Mouse (Mus musculus): Measurements from ENCODE around the gene Mfsd13b.
A peak's percentile ranks its signal among the peaks of the same experiment; 100 is the strongest.
"Not testable (repeated sequence)": the region's sequence is repeated elsewhere in the genome, so short reads cannot be mapped to it uniquely, and the experiment has no call there.

Gene Mfsd13b

GRCm38 (mm10) chr7:120991191-120991590, 8.9 kb downstream of the Mfsd13b start:
- no peak for DNase-seq (ENCODE audit: low spot score)

GRCm38 (mm10) chr7:120999021-120999530, 16.8 kb downstream of the Mfsd13b start:
- DNase-seq (ENCODE audit: low spot score) = no peak

DNA sequence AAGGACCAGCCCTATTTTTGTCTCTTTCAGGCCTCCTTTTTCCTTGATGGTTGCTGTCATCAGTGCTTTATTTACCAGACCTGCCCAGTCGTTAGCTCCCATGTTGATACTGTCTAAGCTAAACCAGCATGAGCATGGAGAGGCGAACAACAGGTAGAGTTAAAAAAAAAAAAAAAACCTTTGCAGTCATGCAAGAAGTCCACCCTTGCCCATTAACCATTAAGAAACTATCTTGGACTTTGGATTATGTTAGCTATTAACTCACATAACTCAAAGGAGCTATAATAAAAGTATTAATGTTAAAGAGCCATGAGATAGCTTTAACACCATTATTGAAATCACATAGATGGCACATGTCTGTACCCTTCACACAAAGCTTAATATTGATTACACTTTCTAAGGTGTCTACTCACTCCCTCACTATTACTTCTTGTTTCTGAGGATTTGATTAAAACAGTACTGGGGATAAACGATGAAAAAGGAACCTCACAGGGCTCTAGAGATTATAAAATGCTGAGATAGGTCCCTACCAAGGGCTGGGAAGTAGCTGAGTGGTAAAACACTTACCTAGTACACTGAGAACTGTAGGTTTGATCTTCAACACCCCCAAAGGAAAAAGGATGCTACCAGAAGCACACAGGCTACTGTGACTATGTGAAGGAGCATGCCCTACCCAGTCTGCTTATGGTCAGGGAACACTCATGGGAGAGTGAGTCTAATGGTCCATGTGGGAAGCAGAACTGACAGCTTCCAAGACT, 17.9 kb downstream of the Mfsd13b start:
- no peak for DNase-seq (ENCODE audit: low spot score)

DNA sequence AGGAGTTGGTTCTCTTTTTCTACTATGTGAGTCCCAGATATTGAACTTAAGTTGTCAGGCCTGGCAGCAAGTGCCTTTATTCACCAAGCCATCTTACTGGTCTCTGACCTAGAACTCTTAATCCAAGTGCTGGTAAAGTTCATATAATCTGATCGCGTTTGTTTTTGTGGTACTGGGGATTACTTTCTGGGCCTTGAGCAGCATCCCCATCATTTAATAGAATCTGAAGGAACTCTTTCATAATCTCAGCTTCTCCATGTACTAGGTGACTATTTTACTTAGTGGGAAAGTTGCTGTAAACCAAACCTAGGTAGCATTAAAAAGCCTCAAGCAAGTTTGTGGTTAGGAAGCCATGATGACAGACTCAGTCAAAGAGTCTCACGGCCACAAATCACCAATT, 19.6 kb downstream of the Mfsd13b start:
- no peak for DNase-seq (ENCODE audit: low spot score)

GRCm38 (mm10) chr7:121002407-121002928, 20.2 kb downstream of the Mfsd13b start:
- no peak for DNase-seq (ENCODE audit: low spot score)

DNA sequence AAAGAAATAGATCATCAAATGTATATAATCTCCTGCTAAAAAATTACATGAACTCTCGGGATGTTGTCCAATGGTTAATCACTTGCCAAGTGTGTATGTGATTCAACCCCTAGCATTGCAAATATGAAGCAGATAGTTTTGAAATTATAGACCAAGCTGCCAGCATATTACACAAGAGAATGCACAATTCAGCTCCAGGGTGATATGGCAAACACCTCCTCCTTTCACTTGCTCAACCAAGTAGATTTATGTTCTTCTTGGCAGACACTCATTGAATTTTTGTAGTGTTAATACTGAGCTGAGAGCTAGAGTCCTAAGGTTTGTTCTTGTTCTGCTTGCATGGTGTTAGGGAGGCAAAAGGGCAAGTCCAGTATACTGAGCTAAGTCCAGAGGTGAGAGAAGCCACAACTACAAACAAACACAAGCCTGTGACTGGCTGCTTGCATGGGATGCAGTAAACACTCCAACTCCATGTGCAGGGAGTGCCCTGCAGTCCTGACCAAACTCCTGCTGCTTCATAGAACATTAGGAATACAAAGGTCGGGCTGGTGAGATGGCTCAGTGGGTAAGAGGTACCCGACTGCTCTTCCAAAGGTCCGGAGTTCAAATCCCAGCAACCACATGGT, 21.6 kb downstream of the Mfsd13b start:
- DNase-seq (ENCODE audit: low spot score) = no peak

DNA sequence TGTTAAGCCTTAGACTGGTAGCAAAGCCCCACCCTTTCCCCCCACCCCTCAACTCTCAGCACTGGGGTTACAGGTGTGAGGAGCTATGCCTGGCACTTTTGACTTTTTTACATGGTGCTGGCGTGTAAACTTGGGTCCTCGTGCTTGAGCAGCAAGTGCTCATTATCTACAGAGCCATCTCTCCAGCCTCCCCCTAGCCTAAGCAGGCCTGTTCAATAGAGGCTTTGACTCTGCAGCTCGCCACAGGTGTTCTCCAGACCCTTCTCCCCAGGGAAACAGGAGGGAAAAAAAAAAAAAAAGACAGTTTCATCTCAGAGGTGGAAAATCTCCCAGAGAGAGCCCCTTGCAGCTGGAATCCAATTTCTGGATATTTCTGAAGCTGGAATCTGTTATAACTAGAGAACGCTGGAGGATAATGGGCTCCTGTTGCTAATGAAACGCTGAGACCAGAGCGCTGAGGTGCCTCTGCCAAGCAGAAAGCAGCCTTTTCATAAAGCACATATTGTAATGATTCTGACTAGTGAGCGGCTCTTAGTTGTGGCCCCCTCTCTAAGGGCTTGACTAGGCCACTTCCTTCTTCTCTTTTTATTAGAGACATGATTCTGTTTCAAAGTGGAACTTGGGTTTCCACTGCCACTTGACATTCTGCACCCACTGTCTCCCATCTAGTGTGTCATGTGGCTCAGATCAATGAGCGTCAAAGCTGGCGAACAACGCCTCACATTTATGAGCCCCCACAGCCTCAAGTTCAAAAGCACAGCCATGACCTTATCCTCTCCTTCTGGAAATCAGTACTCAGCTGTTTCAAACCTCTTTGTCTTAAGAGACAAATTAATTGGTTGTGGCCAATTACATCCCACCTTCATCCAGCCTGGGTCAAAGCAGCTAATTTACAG, 29.7 kb downstream of the Mfsd13b start:
- no peak for DNase-seq (ENCODE audit: low spot score)

DNA sequence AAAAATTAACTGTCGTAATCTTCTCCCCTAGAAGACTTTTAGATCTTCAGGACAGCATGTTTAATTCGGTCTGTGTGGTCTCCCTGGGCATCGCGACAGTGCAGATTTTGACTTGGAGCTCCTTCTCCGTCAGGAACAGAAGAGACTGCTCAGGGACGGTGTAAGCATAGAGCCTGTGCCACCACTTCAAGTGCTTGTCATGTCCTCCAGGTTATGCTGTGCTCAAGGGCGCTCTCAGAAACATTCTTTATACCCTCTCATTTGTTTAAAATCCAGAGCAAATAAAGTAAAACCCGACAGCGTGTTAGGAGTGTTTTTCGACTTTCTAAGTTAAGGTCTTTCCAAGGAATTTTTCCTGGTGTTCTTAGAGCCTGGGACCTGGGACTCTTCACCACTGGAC, 32.2 kb downstream of the Mfsd13b start:
- DNase-seq (ENCODE audit: low spot score) = no peak

- no peak for DNase-seq (ENCODE audit: low spot score)
Measured at GRCm38 (mm10) chr7:121018778-121019177, 36.5 kb downstream of the Mfsd13b start.

DNA sequence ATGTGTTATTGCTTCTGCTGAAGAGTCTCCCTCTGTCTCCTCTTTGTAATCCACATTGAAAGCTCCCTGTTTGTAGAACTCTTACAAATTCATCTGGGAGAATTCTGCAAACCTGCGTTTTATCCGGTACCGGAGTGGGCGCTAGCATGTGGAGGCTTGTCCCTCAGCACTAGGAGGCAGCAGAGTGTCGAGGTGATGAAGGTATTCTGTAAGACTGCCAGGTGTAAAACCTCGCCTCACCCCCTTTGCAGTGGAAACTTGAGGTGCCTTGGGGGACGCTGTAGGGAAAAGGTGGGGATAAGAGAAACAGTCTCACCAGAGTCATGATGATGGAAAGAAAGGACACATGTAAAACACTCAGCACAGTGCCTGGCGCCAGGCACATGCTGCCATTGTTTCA, 38.0 kb downstream of the Mfsd13b start:
- DNase-seq (ENCODE audit: low spot score) = no peak

- DNase-seq (ENCODE audit: low spot score) = no peak
Measured at GRCm38 (mm10) chr7:121025221-121026008, 43.1 kb downstream of the Mfsd13b start.

- DNase-seq (ENCODE audit: low spot score) = no peak
Measured at GRCm38 (mm10) chr7:121026300-121026699, 44.0 kb downstream of the Mfsd13b start.

GRCm38 (mm10) chr7:121029947-121030346, 47.6 kb downstream of the Mfsd13b start:
- DNase-seq (ENCODE audit: low spot score) = not testable (repeated sequence)

DNA sequence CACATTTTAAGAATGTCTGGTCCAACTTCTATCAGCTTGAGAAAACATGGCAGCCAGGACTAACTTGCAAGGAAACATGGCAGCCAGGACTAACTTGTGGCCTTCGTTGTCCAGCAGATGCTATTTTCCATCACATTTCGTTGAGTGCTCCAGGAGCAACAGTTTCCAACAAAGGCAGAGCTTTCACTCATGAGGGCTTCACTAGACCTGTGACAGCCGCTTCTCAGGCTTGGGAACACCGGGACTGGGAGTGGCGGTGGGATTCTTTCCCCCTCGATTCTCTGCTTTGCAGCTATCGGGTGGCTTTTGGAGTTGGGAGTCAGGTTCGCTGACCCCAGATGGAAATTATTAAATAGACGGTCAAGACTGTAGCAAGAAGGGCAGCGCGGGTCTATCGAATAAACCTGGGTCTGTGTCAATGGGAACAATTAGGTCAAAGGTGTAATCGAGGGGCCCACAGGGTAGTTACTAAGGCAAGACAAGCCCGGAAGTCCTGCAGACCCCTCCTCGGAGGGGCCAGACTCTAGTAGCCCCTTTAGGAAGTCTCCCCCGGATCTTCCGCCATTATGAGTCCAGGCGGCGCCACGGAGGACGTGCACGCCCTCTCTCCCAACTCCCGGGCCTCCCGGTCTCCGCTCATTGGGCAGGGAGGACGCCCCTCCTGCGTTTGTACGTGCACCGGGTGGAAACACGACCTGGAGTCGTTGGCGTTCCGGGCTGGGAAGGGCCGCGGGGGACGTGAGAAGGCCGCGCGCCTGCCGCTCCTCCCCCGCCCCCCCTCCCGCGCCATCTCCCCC, 51.7 kb downstream of the Mfsd13b start, which contains the start of gene Mettl9:
TSS of gene Mettl9 (plus strand) at position 590 of the 797 bp plus-strand sequence.
- DNase-seq (ENCODE audit: low spot score) = peak; percentile 95

DNA sequence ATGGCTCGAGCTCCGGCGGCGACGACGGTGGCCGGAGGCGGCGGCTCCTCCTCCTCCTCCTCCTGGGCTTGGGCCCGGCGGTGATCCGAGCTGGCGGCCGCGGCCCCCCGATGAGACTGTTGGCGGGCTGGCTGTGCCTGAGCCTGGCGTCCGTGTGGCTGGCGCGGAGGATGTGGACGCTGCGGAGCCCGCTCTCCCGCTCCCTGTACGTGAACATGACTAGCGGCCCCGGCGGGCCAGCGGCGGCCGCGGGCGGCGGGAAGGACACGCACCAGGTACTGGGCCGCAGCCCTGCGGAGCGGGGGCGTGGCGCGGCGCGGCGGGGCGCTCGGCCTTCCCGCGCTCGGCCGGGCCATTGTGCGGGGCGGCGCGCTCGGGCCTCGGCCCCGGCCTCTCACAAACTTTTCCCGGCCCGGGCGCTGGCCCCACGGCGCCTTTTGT, 52.4 kb downstream of the Mfsd13b start:
- DNase-seq (ENCODE audit: low spot score) = no peak

- peak; percentile 63 for DNase-seq (ENCODE audit: low spot score)
Measured at GRCm38 (mm10) chr7:121035161-121035721, 52.9 kb downstream of the Mfsd13b start.

GRCm38 (mm10) chr7:121040595-121040994, 58.3 kb downstream of the Mfsd13b start:
- no peak for DNase-seq (ENCODE audit: low spot score)

DNA sequence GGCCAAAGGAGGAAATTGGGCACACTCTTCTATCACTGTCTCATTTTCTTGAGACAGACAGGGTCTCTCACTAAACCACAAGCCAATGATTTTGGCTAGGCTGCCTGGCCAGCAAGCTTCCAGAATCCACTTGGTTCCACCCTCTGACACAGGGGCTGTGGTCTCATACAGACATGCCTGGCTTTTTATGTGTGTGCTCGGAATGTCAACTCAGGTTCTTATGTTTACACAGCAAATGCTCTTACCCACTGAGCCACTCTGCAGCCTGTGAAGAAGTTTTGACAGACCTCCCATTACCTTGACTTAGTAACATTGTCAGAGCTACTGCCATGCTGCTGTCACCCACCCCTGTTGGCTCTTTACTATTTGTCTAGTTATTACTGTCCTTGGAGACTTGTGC, 59.7 kb downstream of the Mfsd13b start:
- no peak for DNase-seq (ENCODE audit: low spot score)

GRCm38 (mm10) chr7:121043004-121043403, 60.7 kb downstream of the Mfsd13b start:
- no peak for DNase-seq (ENCODE audit: low spot score)

DNA sequence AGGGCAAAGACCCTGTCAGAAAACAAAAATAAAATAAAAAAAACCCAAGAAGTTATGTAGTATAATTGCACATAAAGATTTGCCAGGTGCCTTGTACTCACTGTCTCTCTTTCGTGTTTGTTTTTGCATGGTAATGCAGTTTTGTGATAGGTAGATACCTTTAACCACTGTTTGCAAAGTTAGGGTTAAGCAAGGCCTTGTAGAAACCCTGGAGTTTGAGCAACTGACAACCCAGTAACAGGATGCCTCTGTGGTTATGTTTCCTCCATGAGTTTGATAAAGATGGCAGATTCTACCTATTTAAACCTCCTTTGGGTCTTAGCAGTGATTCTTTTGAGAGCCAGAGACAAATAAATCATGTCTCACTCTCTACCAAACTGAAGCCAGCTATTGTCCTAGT, 61.2 kb downstream of the Mfsd13b start:
- no peak for DNase-seq (ENCODE audit: low spot score)

Measured in retina, embryonic 14.5 days (tissue).